Mouse (Mus musculus) R1 (cell line): Measurements from ENCODE around the gene Cep170b.

Experiments used
- DNase-seq: peaks from one replicate; pipeline ENCODE4 v3.0.0-alpha.2; 2018; ENCODE audit warnings: low read depth, low spot score

Gene Cep170b

GRCm38 (mm10) chr12:112736636-112736925 is 16.3 kb downstream of the Cep170b start:
- no peak for DNase-seq

GRCm38 (mm10) chr12:112737081-112737480 is 16.8 kb downstream of the Cep170b start:
- no peak for DNase-seq

- DNase-seq: no peak
Measured at GRCm38 (mm10) chr12:112737761-112738160, 17.5 kb downstream of the Cep170b start.

- no peak for DNase-seq
Measured at GRCm38 (mm10) chr12:112738281-112739022, 18.2 kb downstream of the Cep170b start.

- DNase-seq: no peak
Measured at GRCm38 (mm10) chr12:112739023-112739568, 18.8 kb downstream of the Cep170b start.

GRCm38 (mm10) chr12:112742768-112743167 is 22.5 kb downstream of the Cep170b start:
- no peak for DNase-seq

- DNase-seq: peak; percentile 83
Measured at GRCm38 (mm10) chr12:112743168-112743975, 23.1 kb downstream of the Cep170b start.

- no peak for DNase-seq
Measured at GRCm38 (mm10) chr12:112744211-112744610, 24.0 kb downstream of the Cep170b start.

- DNase-seq: no peak
Measured at GRCm38 (mm10) chr12:112744891-112745580, 24.8 kb downstream of the Cep170b start.

- DNase-seq: no peak
Measured at GRCm38 (mm10) chr12:112745716-112746115, 25.5 kb downstream of the Cep170b start.

GRCm38 (mm10) chr12:112746461-112746807 is 26.2 kb downstream of the Cep170b start:
- no peak for DNase-seq

GRCm38 (mm10) chr12:112746808-112747605 is 26.8 kb downstream of the Cep170b start:
- DNase-seq: peak; percentile 75

GRCm38 (mm10) chr12:112747606-112747970 is 27.3 kb downstream of the Cep170b start:
- no peak for DNase-seq

- DNase-seq: no peak
Measured at GRCm38 (mm10) chr12:112750976-112751375, 30.7 kb downstream of the Cep170b start.

- DNase-seq: no peak
Measured at GRCm38 (mm10) chr12:112752399-112752798, 32.1 kb downstream of the Cep170b start.

GRCm38 (mm10) chr12:112755900-112756299 is 35.6 kb downstream of the Cep170b start:
- DNase-seq: no peak

- DNase-seq: no peak
Measured at GRCm38 (mm10) chr12:112757896-112758295, 37.6 kb downstream of the Cep170b start.

GRCm38 (mm10) chr12:112759471-112759870 is 39.2 kb downstream of the Cep170b start:
- DNase-seq: no peak

GRCm38 (mm10) chr12:112760154-112760926 is 40.1 kb downstream of the Cep170b start, which contains the start of gene Pld4:
Gene Pld4, plus strand, starts transcription at chr12:112760655.
- peak; percentile 42 for DNase-seq

- no peak for DNase-seq
Measured at GRCm38 (mm10) chr12:112761411-112761810, 41.2 kb downstream of the Cep170b start.

- no peak for DNase-seq
Measured at GRCm38 (mm10) chr12:112762018-112762417, 41.8 kb downstream of the Cep170b start.
